Mouse (Mus musculus) ES-E14 (cell line): Measurements from ENCODE around the gene Bmp7. TPM values are rescaled to one million over a fixed set of nuclear protein-coding genes. Genes with fewer than 3 reads are reported as not detected.

Source experiments
- DNase-seq: peaks from one replicate; pipeline ENCODE4 v3.0.0-alpha.2; 2013; ENCODE audit warnings: low read depth, low spot score
- H3K27ac ChIP-seq: 2 replicates; pipeline ENCODE4 v1.5.1; 2012; ENCODE audit warnings: low read depth, mild to moderate bottlenecking, low read length, moderate library complexity, mixed read lengths; ENCODE audit not compliant: poor library complexity, insufficient read depth, severe bottlenecking
- H3K36me3 ChIP-seq: 2 replicates; pipeline ENCODE4 v1.6.1; 2012; ENCODE audit warnings: mild to moderate bottlenecking, low read length, moderate library complexity, mixed read lengths; ENCODE audit not compliant: control insufficient read depth, poor library complexity, insufficient read depth, severe bottlenecking
- H3K4me1 ChIP-seq, 2 experiments: fragments of 150-350 bp in 1 of 2; sonication (generic) in 1 of 2; 2 replicates each; pipeline ENCODE4 v1.6.1; 2012; ENCODE audit warnings: low read length in 2 of 2, mild to moderate bottlenecking in 1 of 2, mixed read lengths in 1 of 2; ENCODE audit not compliant: control insufficient read depth in 2 of 2, insufficient read depth in 2 of 2, poor library complexity in 1 of 2
- H3K4me3 ChIP-seq, 2 experiments: fragments of 150-350 bp in 1 of 2; sonication (generic) in 1 of 2; 2 replicates each; pipeline ENCODE4 v1.5.1; 2012; ENCODE audit warnings: low read length in 2 of 2, low read depth in 1 of 2, mild to moderate bottlenecking in 1 of 2, mixed read lengths in 1 of 2; ENCODE audit not compliant: insufficient read depth in 1 of 2, poor library complexity in 1 of 2, severe bottlenecking in 1 of 2
- H3K9ac ChIP-seq: 2 replicates; pipeline ENCODE4 v1.6.1; 2012; ENCODE audit warnings: low read depth, mild to moderate bottlenecking, low read length, mixed read lengths; ENCODE audit not compliant: poor library complexity, insufficient read depth, severe bottlenecking
- H3K9me3 ChIP-seq: fragments of 150-350 bp; sonication (generic); 2 replicates; pipeline ENCODE4 v1.6.1; 2012; ENCODE audit warnings: low read depth, mild to moderate bottlenecking, low read length; ENCODE audit not compliant: control insufficient read depth, insufficient read depth
- CHD2 ChIP-seq: IDR thresholded peaks from 2 replicates; pipeline ENCODE4 v1.6.1; 2014; ENCODE audit warnings: mild to moderate bottlenecking, low read depth, low read length, inconsistent platforms
- HCFC1 ChIP-seq: IDR thresholded peaks from 2 replicates; pipeline ENCODE4 v1.6.1; 2012; ENCODE audit warnings: low read length, inconsistent platforms, borderline replicate concordance; ENCODE audit not compliant: insufficient read depth
- MAFK ChIP-seq: IDR thresholded peaks from 2 replicates; pipeline ENCODE4 v1.6.1; 2014; ENCODE audit warnings: mild to moderate bottlenecking, low read depth, low read length, inconsistent platforms; ENCODE audit not compliant: insufficient read depth
- ZC3H11A ChIP-seq: IDR thresholded peaks from 2 replicates; pipeline ENCODE4 v1.6.1; 2012; ENCODE audit warnings: low read depth, mild to moderate bottlenecking, inconsistent platforms, low read length, borderline replicate concordance
- ZNF384 ChIP-seq: IDR thresholded peaks from 2 replicates; pipeline ENCODE4 v1.6.1; 2012; ENCODE audit warnings: low read depth, low read length, inconsistent platforms
- in situ Hi-C, 2 experiments: fragments of 600-800 bp; cut with MboI; formaldehyde crosslinking; loops; one replicate each; pipeline ENCODE4 v1.15.1; 2025; ENCODE audit warnings: low sequenced_read_pairs in 2 of 2, inconsistent platforms in 1 of 2; ENCODE audit not compliant: unreplicated experiment in 2 of 2
- total RNA-seq: library from RNA; depleted of rRNA; stranded (reverse); fragments of 300-350 nt; gene quantifications from 2 replicates; pipeline ENCODE4 v1.2.3, GENCODE M21; 2012

Gene Bmp7
- total RNA-seq, 1 experiment = 1.4 TPM

GRCm38 (mm10) chr2:172864566-172864965, 75.6 kb downstream of the Bmp7 start:
- Histone ChIP-seq H3K4me1 (peaks cover 26 to 37% of the 10 kb centered on the region in 2 experiments), H3K4me3 (no peak overlapping the region), H3K27ac (no peak overlapping the region), H3K36me3 (no peaks in the 10 kb centered on the region), H3K9ac (no peak overlapping the region), H3K9me3 (no peaks in the 10 kb centered on the region)
- in situ Hi-C loops = no loop called here
- no peak for DNase-seq
- TF ChIP-seq ZNF384 (no peak), CHD2 (no peak), MAFK (no peak), ZC3H11A (no peak), HCFC1 (no peak)

- H3K9me3 ChIP-seq = no peaks in the 10 kb centered on the region
- H3K9ac ChIP-seq = no peak overlapping the region
- TF ChIP-seq MAFK (no peak), ZNF384 (no peak), CHD2 (no peak), ZC3H11A (no peak)
- H3K4me1 ChIP-seq = peaks cover 26 to 34% of the 10 kb centered on the region in 2 experiments
- peak overlapping the region; percentile 4 to 35; a peak in 2 of 4 replicates for H3K4me3 ChIP-seq
- H3K36me3 ChIP-seq = no peaks in the 10 kb centered on the region
- in situ Hi-C loops = no loop called here
- no peak overlapping the region for H3K27ac ChIP-seq
- DNase-seq = no peak
Measured at GRCm38 (mm10) chr2:172863469-172863856, 76.7 kb downstream of the Bmp7 start.

- Histone ChIP-seq H3K9ac (no peak overlapping the region), H3K9me3 (no peaks in the 10 kb centered on the region), H3K27ac (no peak overlapping the region)
Measured at GRCm38 (mm10) chr2:172862850-172863468, 77.2 kb downstream of the Bmp7 start.

GRCm38 (mm10) chr2:172862424-172862823, 77.7 kb downstream of the Bmp7 start:
- no peak overlapping the region for H3K9ac ChIP-seq
- no peak for DNase-seq
- H3K9me3 ChIP-seq = no peaks in the 10 kb centered on the region
- peak overlapping the region; percentile 7 to 50; a peak in 2 of 4 replicates for H3K4me3 ChIP-seq
- TF ChIP-seq CHD2 = no peak
- TF ChIP-seq MAFK = no peak
- no peak for TF ChIP-seq HCFC1
- TF ChIP-seq ZC3H11A = no peak
- no peak for TF ChIP-seq ZNF384
- in situ Hi-C loops = no loop called here
- peaks cover 24 to 34% of the 10 kb centered on the region in 2 experiments for H3K4me1 ChIP-seq
- H3K36me3 ChIP-seq = no peaks in the 10 kb centered on the region
- no peak overlapping the region for H3K27ac ChIP-seq

More at GRCm38 (mm10) chr2:172862850-172863468, 77.2 kb downstream of the Bmp7 start:
- peak; percentile 67 for DNase-seq
- Histone ChIP-seq H3K4me1 (peaks cover 26 to 34% of the 10 kb centered on the region in 2 experiments), H3K36me3 (no peaks in the 10 kb centered on the region), H3K4me3 (peak overlapping the region; percentile 7 to 50; a peak in 3 of 4 replicates)
- in situ Hi-C loops = no loop called here
- no peak for TF ChIP-seq ZNF384
- TF ChIP-seq HCFC1 = no peak
- TF ChIP-seq CHD2 = no peak
- TF ChIP-seq ZC3H11A = no peak
- TF ChIP-seq MAFK = no peak
